Mouse (Mus musculus): ENCODE data around the gene Myg1.

DNA sequence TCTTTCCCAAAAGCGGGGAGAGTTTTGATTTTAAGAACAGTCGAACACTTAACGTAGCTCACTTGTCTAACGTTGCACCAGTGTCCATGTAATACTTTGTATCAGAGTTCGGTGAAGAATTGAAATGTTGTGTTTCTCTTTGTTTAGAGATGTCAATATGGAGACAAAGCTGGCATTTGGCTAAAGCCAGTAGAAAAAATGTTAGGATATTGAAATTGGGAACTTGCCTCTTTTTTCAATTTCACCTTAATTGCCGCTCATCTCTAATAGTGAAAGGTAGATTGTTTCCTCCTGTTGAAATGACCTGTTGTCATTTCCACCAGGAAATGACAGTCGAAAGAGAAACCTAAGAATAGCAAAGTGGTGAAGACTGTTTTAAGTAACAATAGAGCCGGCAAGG lies 4.6 kb upstream of the Myg1 start:
- TF ChIP-seq POLR2A (IDR thresholded peaks at IDR 0.05; ENCODE audit: insufficient read length, low read depth): no peak
- TF ChIP-seq CEBPB (IDR thresholded peaks at IDR 0.05; ENCODE audit: insufficient read depth, poor library complexity, severe bottlenecking): no peak
- TF ChIP-seq MYOD1 (IDR thresholded peaks at IDR 0.05; ENCODE audit: control insufficient read depth in 1 of 3, insufficient read length in 2 of 3, low read depth in 2 of 3): no peak
- TF ChIP-seq USF1 (IDR thresholded peaks at IDR 0.05; ENCODE audit: low read depth): no peak
- no peak for TF ChIP-seq MYOG (IDR thresholded peaks at IDR 0.05; ENCODE audit: control insufficient read depth in 1 of 3, insufficient read depth in 1 of 3, insufficient read length in 2 of 3, low read depth in 2 of 3)
- no peak for TF ChIP-seq POLR2AphosphoS2 (IDR thresholded peaks at IDR 0.05; ENCODE audit: insufficient read length, low read depth)
- TF ChIP-seq MAX (IDR thresholded peaks at IDR 0.05; ENCODE audit: low read depth): no peak
- TF ChIP-seq REST (IDR thresholded peaks at IDR 0.05; ENCODE audit: insufficient read depth, insufficient read length): no peak
- no peak for TF ChIP-seq E2F4 (IDR thresholded peaks at IDR 0.05; ENCODE audit: insufficient read depth)
- no peak for TF ChIP-seq TCF12 (IDR thresholded peaks at IDR 0.05; ENCODE audit: insufficient read depth, poor library complexity, severe bottlenecking)
- TF ChIP-seq SRF (IDR thresholded peaks at IDR 0.05; ENCODE audit: control insufficient read depth, insufficient read length, low read depth): no peak
- TF ChIP-seq TCF3 (IDR thresholded peaks at IDR 0.05; ENCODE audit: insufficient read length, low read depth): no peak

All from myocyte (in vitro differentiated cells).